Mouse (Mus musculus): ENCODE data around the gene Kcnd3.

Gene Kcnd3

GRCm38 (mm10) chr3:105457657-105458056, 5.5 kb downstream of the Kcnd3 start:
- DNase-seq (ENCODE audit: low spot score), result no peak

GRCm38 (mm10) chr3:105466538-105466937, 14.4 kb downstream of the Kcnd3 start:
- no peak for DNase-seq (ENCODE audit: low spot score)

- no peak for DNase-seq (ENCODE audit: low spot score)
These were observed 20.4 kb downstream of the Kcnd3 start for GRCm38 (mm10) chr3:105472564-105472963.

- DNase-seq (ENCODE audit: low spot score), result no peak
These were observed 24.3 kb downstream of the Kcnd3 start for GRCm38 (mm10) chr3:105476408-105476807.

- DNase-seq (ENCODE audit: low spot score), result no peak
These were observed 26.7 kb downstream of the Kcnd3 start for GRCm38 (mm10) chr3:105478876-105479275.

GRCm38 (mm10) chr3:105481419-105481818, 29.3 kb downstream of the Kcnd3 start:
- no peak for DNase-seq (ENCODE audit: low spot score)

- no peak for DNase-seq (ENCODE audit: low spot score)
These were observed 31.5 kb downstream of the Kcnd3 start for GRCm38 (mm10) chr3:105483651-105484052.

GRCm38 (mm10) chr3:105487171-105487570, 35.0 kb downstream of the Kcnd3 start:
- DNase-seq (ENCODE audit: low spot score), result no peak

GRCm38 (mm10) chr3:105489607-105490006, 37.5 kb downstream of the Kcnd3 start:
- DNase-seq (ENCODE audit: low spot score), result peak; percentile 65

GRCm38 (mm10) chr3:105494886-105495285, 42.8 kb downstream of the Kcnd3 start:
- no peak for DNase-seq (ENCODE audit: low spot score)

GRCm38 (mm10) chr3:105496216-105496615, 44.1 kb downstream of the Kcnd3 start:
- DNase-seq (ENCODE audit: low spot score), result no peak

- no peak for DNase-seq (ENCODE audit: low spot score)
These were observed 44.8 kb downstream of the Kcnd3 start for GRCm38 (mm10) chr3:105496935-105497334.

- no peak for DNase-seq (ENCODE audit: low spot score)
These were observed 48.9 kb downstream of the Kcnd3 start for GRCm38 (mm10) chr3:105501071-105501470.

GRCm38 (mm10) chr3:105504272-105504671, 52.1 kb downstream of the Kcnd3 start:
- DNase-seq (ENCODE audit: low spot score), result no peak

- no peak for DNase-seq (ENCODE audit: low spot score)
These were observed 53.2 kb downstream of the Kcnd3 start for GRCm38 (mm10) chr3:105505161-105505872.

GRCm38 (mm10) chr3:105505873-105506170, 53.7 kb downstream of the Kcnd3 start:
- DNase-seq (ENCODE audit: low spot score), result no peak

GRCm38 (mm10) chr3:105506592-105506991, 54.5 kb downstream of the Kcnd3 start:
- DNase-seq (ENCODE audit: low spot score), result no peak

- no peak for DNase-seq (ENCODE audit: low spot score)
These were observed 57.2 kb downstream of the Kcnd3 start for GRCm38 (mm10) chr3:105509321-105509720.

- DNase-seq (ENCODE audit: low spot score), result no peak
These were observed 59.7 kb downstream of the Kcnd3 start for GRCm38 (mm10) chr3:105511836-105512235.

GRCm38 (mm10) chr3:105514215-105514614, 62.1 kb downstream of the Kcnd3 start:
- DNase-seq (ENCODE audit: low spot score), result no peak

GRCm38 (mm10) chr3:105515035-105515434, 62.9 kb downstream of the Kcnd3 start:
- DNase-seq (ENCODE audit: low spot score), result no peak

- DNase-seq (ENCODE audit: low spot score), result no peak
These were observed 63.5 kb downstream of the Kcnd3 start for GRCm38 (mm10) chr3:105515640-105516039.

- DNase-seq (ENCODE audit: low spot score), result no peak
These were observed 68.3 kb downstream of the Kcnd3 start for GRCm38 (mm10) chr3:105520446-105520845.

GRCm38 (mm10) chr3:105521178-105521631, 69.1 kb downstream of the Kcnd3 start:
- peak; percentile 74 for DNase-seq (ENCODE audit: low spot score)

All from left cerebral cortex, adult 11 months (tissue).